Mouse (Mus musculus): ENCODE data around the gene Kcnq1. TPM values are rescaled to one million over a fixed set of nuclear protein-coding genes. Genes with fewer than 3 reads are reported as not detected.

Gene Kcnq1
- total RNA-seq, 2 experiments from 2014 or later, result 0.61 to 1.2 TPM

DNA sequence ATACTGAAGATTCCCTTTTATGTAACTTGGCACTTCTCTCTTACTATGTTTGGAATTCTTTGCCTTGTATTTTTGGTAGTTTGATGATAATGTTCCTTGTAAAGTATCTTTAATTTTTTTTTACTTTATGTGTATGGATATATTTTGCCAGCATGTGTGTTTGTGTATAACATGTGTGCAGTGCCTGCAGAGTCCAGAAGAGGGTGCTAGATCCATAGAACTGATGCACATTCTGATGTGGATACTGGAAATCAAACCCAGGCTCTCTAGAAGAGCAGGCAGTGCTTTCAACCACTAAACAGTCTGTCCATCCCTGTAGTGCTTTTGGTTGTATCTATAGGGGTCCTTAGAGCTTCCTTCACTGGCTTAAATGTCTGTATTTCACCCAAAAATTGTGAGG, 8.6 kb downstream of the Kcnq1 start:
- intact Hi-C loops (cut with DNase I), result no loop called here
- no peak for DNase-seq (ENCODE audit: extremely low spot score in 1 of 2, low spot score in 2 of 2)
- no peak overlapping the region for H3K4me3 ChIP-seq
- TF ChIP-seq CTCF (IDR thresholded peaks at IDR 0.05), result no peak
- no peak overlapping the region for H3K27ac ChIP-seq

DNA sequence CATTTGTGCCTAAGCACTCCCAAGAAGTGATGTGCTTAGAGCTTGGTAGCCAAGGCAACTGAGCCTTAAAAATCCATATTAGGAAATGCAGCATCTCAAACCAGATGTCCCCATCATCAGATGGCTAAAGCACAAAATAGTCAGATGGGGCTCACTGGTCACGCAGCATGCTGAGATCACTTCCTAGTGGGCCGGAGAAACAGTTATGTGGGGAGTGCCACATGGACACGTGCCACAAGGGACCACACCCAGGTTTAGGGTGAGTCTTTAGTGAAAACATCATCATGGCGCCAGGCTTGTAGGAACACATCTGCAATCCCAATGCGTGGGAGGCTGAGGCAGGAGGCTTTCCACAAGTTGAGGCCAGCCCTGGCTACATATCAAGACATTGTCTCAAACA, 10.4 kb downstream of the Kcnq1 start:
- TF ChIP-seq CTCF (IDR thresholded peaks at IDR 0.05), result no peak
- no peak overlapping the region for H3K27ac ChIP-seq

DNA sequence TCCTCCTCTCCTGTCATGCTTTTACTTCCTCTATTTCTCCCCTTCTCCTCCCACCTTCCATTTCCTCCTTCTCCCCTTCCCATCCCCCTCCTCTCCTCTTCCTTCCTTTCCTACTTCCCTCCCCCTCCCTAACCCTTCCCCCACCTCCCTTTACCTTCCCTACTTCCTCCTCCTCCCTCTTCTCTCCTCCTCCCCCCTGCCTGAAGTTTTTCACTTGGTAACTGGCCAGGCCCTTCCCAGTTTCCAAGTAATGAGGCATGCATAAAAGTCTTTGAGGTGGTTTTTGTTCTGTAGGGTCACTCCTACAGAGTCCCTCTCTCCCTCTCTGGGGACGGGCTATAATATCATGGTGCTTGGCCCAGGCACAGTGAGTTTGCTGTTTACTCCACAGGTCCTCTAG, 13.2 kb downstream of the Kcnq1 start:
- DNase-seq (ENCODE audit: extremely low spot score in 1 of 2, low spot score in 2 of 2), result no peak
- TF ChIP-seq CTCF (IDR thresholded peaks at IDR 0.05), result no peak
- intact Hi-C loops (cut with DNase I), result no loop called here
- no peak overlapping the region for H3K4me3 ChIP-seq
- H3K27ac ChIP-seq, result no peak overlapping the region

More for the DNA sequence above, 10.4 kb downstream of the Kcnq1 start:
- intact Hi-C loops (cut with DNase I), result no loop called here
- no peak for DNase-seq (ENCODE audit: extremely low spot score in 1 of 2, low spot score in 2 of 2)
- no peak overlapping the region for H3K4me3 ChIP-seq

DNA sequence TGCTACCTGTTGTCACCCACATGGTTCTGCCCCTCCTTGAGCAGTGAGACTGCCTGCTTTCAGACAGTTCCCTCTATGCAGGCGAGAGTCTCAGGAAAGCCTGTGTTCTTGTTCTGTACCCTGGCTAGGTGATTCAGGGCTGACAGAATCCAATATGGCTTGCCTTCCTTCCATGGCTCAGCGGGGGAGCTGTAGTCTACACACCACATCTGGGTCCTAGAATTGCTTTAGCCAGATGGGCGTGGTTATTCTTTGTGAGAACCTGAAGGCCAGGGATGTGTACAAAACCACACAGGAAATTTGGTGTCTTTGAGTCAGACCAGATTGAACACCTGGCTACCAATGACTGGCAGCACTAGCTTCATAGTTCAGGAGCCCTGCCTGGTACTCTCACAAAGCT, 13.7 kb downstream of the Kcnq1 start:
- DNase-seq (ENCODE audit: extremely low spot score in 1 of 2, low spot score in 2 of 2), result no peak
- Histone ChIP-seq H3K27ac (no peak overlapping the region), H3K4me3 (no peak overlapping the region)
- no peak for TF ChIP-seq CTCF (IDR thresholded peaks at IDR 0.05)
- intact Hi-C loops (cut with DNase I), result no loop called here

DNA sequence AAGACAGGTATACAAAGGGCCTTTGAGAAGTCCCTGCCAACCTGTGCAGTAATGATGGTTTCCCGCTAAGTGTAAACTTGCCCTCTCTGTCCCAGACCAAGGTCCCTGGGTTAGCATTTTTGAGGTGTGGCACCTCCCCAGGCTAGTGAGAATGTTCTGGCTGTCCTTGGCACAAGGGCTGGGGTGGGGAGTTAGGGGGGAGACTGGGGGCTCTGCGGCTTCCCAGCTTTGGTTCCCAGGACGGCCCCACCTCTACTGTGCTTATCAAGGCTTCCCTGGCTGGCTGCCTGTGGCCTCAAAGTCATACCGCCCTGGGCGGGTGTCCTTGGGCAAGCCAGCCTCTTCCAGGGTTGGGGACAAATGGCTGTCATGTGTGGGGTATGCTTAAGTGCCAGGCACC, 16.0 kb downstream of the Kcnq1 start:
- no peak for DNase-seq (ENCODE audit: extremely low spot score in 1 of 2, low spot score in 2 of 2)
- no peak for TF ChIP-seq CTCF (IDR thresholded peaks at IDR 0.05)
- intact Hi-C loops (cut with DNase I), result no loop called here
- no peak overlapping the region for H3K27ac ChIP-seq
- no peak overlapping the region for H3K4me3 ChIP-seq

DNA sequence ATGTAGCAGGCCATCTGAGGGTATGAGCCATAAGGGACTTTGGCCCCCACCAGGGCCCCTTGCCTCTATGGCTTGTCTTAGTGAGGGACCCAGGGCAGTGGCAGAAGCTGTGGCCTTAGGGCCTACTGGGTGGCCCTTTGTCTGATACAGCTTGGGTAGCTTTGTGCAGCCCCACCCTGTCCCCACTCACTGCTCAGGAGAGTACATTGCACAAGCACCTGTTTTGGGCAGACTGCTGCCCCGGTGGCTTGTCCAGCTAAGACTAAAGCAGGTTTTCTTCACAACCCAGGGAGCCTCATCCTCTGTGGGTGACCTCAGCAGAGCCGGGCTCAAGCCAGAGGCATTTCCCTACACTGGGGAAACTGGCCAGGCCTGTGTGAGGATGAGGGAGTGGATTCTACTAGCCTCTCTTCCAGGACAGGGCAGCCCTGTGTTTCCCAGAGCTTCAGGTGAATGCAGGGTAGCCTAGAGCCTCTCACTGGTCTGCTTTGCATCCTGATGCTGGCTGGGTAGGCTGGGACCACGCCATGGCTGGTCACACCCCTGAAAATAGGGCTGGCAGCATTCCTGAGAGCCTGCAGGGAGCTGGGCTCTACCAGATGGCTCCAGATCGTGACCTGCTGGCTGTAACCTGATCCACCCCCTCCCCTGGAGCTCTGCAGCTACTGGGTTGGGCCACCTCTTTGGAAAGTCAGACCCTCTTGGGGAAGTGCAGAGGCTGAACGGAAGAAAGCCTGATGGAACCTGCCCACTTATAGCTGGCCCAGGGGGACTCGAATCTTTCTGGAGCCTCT, 17.9 kb downstream of the Kcnq1 start:
- intact Hi-C loops (cut with DNase I), result no loop called here
- H3K4me3 ChIP-seq, result no peak overlapping the region
- no peak overlapping the region for H3K27ac ChIP-seq
- TF ChIP-seq CTCF (IDR thresholded peaks at IDR 0.05), result no peak
- DNase-seq (ENCODE audit: extremely low spot score in 1 of 2, low spot score in 2 of 2), result no peak

DNA sequence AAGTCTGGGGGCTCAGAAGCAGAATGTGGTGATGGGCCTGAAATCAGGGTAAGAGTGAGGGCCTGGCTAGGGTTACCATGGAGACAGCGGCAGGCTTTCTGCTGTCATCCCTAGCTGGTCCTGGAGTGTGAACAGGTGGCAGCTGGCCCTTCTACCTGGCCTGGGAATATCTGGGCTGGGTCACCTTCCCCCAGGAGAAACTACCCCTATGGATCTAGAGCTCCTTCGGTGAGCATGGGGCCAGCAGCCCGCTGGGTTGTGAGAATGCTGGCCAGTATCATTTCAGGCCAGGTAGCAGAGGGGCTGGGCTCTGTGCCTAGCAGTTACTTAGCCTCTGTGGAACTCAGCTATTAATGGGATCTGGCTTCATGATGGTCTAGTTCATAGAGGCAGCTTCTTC, 18.7 kb downstream of the Kcnq1 start:
- no peak for TF ChIP-seq CTCF (IDR thresholded peaks at IDR 0.05)
- Histone ChIP-seq H3K27ac (no peak overlapping the region), H3K4me3 (no peak overlapping the region)
- intact Hi-C loops (cut with DNase I), result no loop called here
- DNase-seq (ENCODE audit: extremely low spot score in 1 of 2, low spot score in 2 of 2), result no peak

DNA sequence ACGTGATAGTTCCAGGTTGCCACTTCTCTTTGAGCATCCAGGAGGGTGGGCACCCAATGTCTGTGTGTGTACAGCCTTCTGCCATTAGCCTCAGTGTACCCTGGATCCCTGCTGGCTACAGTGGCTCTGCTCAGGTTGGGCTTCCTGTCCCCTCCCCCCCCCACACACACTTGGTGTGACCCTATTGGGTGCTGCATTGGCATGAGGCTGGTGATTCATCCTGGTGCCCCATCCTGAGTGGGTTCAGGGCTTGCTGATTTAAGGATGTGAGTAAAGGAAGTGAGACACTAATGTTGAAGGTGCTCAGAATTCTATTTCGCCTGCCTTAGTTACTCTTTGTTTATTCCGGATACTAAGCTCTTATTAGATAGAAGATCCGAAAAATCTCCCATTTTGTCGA, 26.7 kb downstream of the Kcnq1 start:
- DNase-seq (ENCODE audit: extremely low spot score in 1 of 2, low spot score in 2 of 2), result no peak
- Histone ChIP-seq H3K4me3 (no peak overlapping the region), H3K27ac (no peak overlapping the region)
- TF ChIP-seq CTCF (IDR thresholded peaks at IDR 0.05), result no peak
- intact Hi-C loops (cut with DNase I), result no loop called here

DNA sequence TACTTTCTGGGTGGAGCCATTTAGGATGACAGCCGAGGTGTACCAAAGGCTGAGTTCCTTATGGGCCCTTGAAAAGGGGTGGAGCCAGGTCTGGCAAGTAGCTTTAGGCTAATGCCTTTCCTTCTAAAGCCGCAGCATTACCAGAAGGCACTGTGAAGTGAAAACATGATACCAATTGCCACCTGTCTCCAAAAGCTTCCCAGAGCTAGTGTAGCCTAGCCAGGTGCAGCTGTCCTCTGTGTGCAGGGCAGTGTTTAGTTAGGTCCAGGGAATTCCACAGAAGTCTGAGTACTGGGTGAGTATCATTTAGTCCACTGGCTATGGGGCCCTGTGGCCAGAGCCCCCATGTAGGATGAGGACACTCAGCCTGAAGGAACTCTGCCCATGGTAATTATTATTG, 30.0 kb downstream of the Kcnq1 start:
- DNase-seq (ENCODE audit: extremely low spot score in 1 of 2, low spot score in 2 of 2), result no peak
- Histone ChIP-seq H3K4me3 (no peak overlapping the region), H3K27ac (no peak overlapping the region)
- TF ChIP-seq CTCF (IDR thresholded peaks at IDR 0.05), result no peak
- intact Hi-C loops (cut with DNase I), result loop anchor here (5.0 kb wide), 2 partner anchors 129 to 239 kb away; partner anchors contain the start of gene Tspan32

DNA sequence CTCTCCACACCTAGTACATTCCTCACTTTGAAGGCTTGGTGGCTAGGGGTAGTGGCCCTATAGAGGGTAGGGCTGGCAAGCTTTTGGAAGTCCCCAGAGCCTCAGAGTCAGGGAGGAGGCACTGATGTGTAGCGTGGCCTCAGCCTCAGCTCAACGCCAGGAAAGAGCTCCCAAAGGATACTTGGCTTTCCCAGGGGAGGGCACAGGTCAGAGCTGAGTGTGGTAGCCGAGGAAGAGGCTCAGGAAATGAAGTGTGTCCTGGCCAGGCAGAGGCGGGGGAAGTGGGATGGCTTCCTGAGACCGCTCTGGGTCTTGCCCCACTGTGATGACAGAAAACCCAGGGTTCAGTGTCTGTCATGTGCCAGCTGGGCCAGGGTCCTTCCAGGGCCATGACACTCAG, 30.4 kb downstream of the Kcnq1 start:
- Histone ChIP-seq H3K27ac (no peak overlapping the region), H3K4me3 (no peak overlapping the region)
- no peak for TF ChIP-seq CTCF (IDR thresholded peaks at IDR 0.05)
- DNase-seq (ENCODE audit: extremely low spot score in 1 of 2, low spot score in 2 of 2), result no peak
- intact Hi-C loops (cut with DNase I), result loop anchor here (5.0 kb wide), 2 partner anchors 129 to 239 kb away; partner anchors contain the start of gene Tspan32

DNA sequence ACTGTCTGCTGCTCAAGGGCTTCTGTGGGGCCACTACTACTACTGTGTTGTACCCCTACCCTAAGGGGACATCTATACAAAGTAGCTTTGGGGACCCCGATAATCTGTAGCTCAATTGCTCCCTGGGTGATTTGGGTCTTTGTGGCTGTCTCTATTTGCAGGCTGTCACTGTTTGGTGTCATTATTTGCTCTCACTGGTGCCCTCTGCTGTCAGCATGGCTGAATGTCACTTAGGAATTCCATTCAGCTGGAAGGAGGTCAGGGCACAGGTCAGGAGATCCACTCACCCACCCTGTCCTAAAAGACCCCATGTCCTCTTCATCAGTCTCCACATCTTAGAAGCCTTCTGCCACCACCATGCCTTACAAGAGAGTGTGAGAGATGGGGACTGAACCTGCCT, 32.6 kb downstream of the Kcnq1 start:
- no peak overlapping the region for H3K27ac ChIP-seq
- DNase-seq (ENCODE audit: extremely low spot score in 1 of 2, low spot score in 2 of 2), result peak; percentile 34 to 52
- intact Hi-C loops (cut with DNase I), result loop anchor here (5.0 kb wide), 2 partner anchors 131 to 241 kb away; partner anchors contain the start of gene Tspan32
- peak; percentile 74 for TF ChIP-seq CTCF (IDR thresholded peaks at IDR 0.05)
- no peak overlapping the region for H3K4me3 ChIP-seq

DNA sequence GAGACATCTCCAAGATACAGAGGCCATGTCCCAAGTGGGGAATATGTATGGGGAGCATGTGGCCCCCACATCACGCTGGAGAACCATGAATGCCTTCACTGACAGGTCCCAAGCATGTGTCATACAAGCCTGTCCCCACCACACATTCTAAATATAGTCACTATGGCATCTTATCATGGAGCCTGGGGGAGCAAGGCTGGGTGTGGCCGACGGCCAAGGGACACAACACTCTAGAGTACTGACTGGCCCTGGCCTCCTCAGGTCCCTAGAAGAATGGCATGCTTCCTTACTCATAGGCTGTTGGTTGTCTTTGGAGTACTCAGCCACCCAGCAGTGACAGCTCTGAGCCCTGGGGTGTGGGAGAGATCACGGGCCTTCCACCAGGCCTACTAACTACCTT, 33.8 kb downstream of the Kcnq1 start:
- H3K27ac ChIP-seq, result no peak overlapping the region
- TF ChIP-seq CTCF (IDR thresholded peaks at IDR 0.05), result no peak
- no peak overlapping the region for H3K4me3 ChIP-seq
- intact Hi-C loops (cut with DNase I), result loop anchor here (1.0 to 5.0 kb wide), 3 partner anchors 46 to 243 kb away; partner anchors contain the start of genes Trpm5 and Tspan32
- no peak for DNase-seq (ENCODE audit: extremely low spot score in 1 of 2, low spot score in 2 of 2)

DNA sequence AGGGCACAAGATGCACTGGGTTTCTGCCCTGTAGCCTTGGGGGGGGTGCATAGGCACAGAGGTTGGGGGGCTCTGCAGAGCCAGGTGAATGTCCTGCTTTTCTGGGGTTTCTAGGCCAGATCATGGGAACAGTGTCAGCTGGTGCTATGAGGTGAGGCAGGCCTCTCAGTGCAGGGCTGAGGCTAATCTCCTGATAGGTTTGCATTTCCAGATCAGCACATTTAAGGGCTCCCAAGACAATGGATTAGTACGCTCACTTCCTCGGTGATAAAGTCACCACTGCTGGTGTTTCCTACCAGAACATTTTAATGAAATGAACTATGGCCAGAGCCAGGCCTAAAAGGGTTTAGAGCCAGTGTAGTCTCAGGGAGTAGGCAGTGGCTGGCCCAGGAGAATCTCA, 36.5 kb downstream of the Kcnq1 start:
- no peak for TF ChIP-seq CTCF (IDR thresholded peaks at IDR 0.05)
- no peak overlapping the region for H3K4me3 ChIP-seq
- DNase-seq (ENCODE audit: extremely low spot score in 1 of 2, low spot score in 2 of 2), result no peak
- H3K27ac ChIP-seq, result no peak overlapping the region
- intact Hi-C loops (cut with DNase I), result no loop called here

Data from left cerebral cortex, adult 2 months (tissue).